In genomic region chr11:120616617-120617294, GRCm38 (mm10) we compare ENCODE assay signal across 8 mouse cellular contexts. TPM values are rescaled to one million over a fixed set of nuclear protein-coding genes. Genes with fewer than 3 reads are reported as not detected.
DNase-seq lines count a peak whose midpoint lies in the region; ATAC-seq and TF ChIP-seq lines count a peak whose summit lies in the region.

No protein-coding gene starts in this region.

- no peaks in the 10 kb centered on the region for H3K9me3 ChIP-seq in embryonic facial prominence, embryonic 14.5 days (ENCODE audit: control insufficient read depth, low read length)
- H3K9me3 ChIP-seq in midbrain, embryonic 10.5 days (replicated peaks) = no peaks in the 10 kb centered on the region

- H3K4me2 ChIP-seq in embryonic facial prominence, embryonic 14.5 days (ENCODE audit: low read depth, low read length) = peak overlapping the region; percentile 85

- H3K4me1 ChIP-seq in embryonic facial prominence, embryonic 14.5 days (ENCODE audit: control insufficient read depth, insufficient read depth, low read length) = peaks cover 8% of the 10 kb centered on the region
- peaks cover 34% of the 10 kb centered on the region for H3K4me1 ChIP-seq in midbrain, embryonic 10.5 days

- no peak for ATAC-seq in embryonic facial prominence, embryonic 14.5 days (ENCODE audit: low read depth)
- no peak for ATAC-seq in CD4-positive, CD25-positive, alpha-beta regulatory T cell, adult 4 months
- ATAC-seq in activated CD4-positive, CD25-positive, alpha-beta regulatory T cell, adult 4 months = no peak

- H3K36me3 ChIP-seq in embryonic facial prominence, embryonic 14.5 days (ENCODE audit: control insufficient read depth, insufficient read depth, low read length) = peaks cover 63% of the 10 kb centered on the region
- H3K36me3 ChIP-seq in midbrain, embryonic 10.5 days = peaks cover 81% of the 10 kb centered on the region

- peak overlapping the region; percentile 94 for H3K27ac ChIP-seq in layer of hippocampus, adult 2 months
- no peak overlapping the region for H3K27ac ChIP-seq in embryonic facial prominence, embryonic 14.5 days (replicated peaks; ENCODE audit: low read depth, low read length)
- H3K27ac ChIP-seq in midbrain, embryonic 10.5 days (replicated peaks) = peak overlapping the region; percentile 89

- no peak for DNase-seq in layer of hippocampus, adult 2 months (ENCODE audit: low spot score in 2 of 2)
- no peak for DNase-seq in layer of hippocampus, adult 8-10 months (ENCODE audit: low spot score in 2 of 2)
- no peak for DNase-seq in embryonic facial prominence, embryonic 14.5 days (ENCODE audit: low spot score)
- peak; percentile 71 for DNase-seq in kidney, adult 18-20 months
- DNase-seq in midbrain, embryonic 10.5 days (ENCODE audit: low spot score) = no peak
- DNase-seq in spleen, adult 18-20 months = no peak

- peak overlapping the region; percentile 82 for H3K9ac ChIP-seq in embryonic facial prominence, embryonic 14.5 days (ENCODE audit: low read depth, low read length)

- WGBS in embryonic facial prominence, embryonic 14.5 days = 40% methylated on average over 4 of the region's 4 CpGs
- WGBS in midbrain, embryonic 10.5 days = 57% methylated on average over 4 of the region's 4 CpGs

- H3K4me3 ChIP-seq in layer of hippocampus, adult 2 months = peak overlapping the region; percentile 78
- peak overlapping the region; percentile 88 for H3K4me3 ChIP-seq in embryonic facial prominence, embryonic 14.5 days (ENCODE audit: low read depth, low read length)
- peak overlapping the region; percentile 83 for H3K4me3 ChIP-seq in midbrain, embryonic 10.5 days

- H3K27me3 ChIP-seq in embryonic facial prominence, embryonic 14.5 days (replicated peaks; ENCODE audit: control insufficient read depth, insufficient read depth, low read length) = no peaks in the 10 kb centered on the region
- no peaks in the 10 kb centered on the region for H3K27me3 ChIP-seq in midbrain, embryonic 10.5 days (ENCODE audit: low read depth, poor library complexity, severe bottlenecking)

- TF ChIP-seq CTCF in layer of hippocampus, adult 2 months (conservative IDR thresholded peaks at IDR 0.05) = no peak

RNA-seq across cellular contexts. Expression of gene Pcyt2, which starts 1.0 kb away (rescaled TPM):
- total RNA-seq in layer of hippocampus, adult 2 months (2021) = 100 to 1,000 TPM; 128 to 142 TPM
- 100 to 1,000 TPM; 142 to 164 (median 149) TPM for total RNA-seq in layer of hippocampus, adult 8-10 months (2022)
- 88.8 and 97.5 TPM in 2 replicates for polyA plus RNA-seq in embryonic facial prominence, embryonic 14.5 days (2014; fragmentation: Nextera tagmentation; extraction: Ambion mirVana)
- 140 and 151 TPM in 2 replicates for polyA plus RNA-seq in midbrain, embryonic 10.5 days (2016; fragmentation: Nextera tagmentation; extraction: Ambion mirVana)
- 100 to 1,000 TPM; 101 to 179 TPM for polyA plus RNA-seq in CD4-positive, CD25-positive, alpha-beta regulatory T cell, adult 4 months (2017; shearing (Covaris generic))
- 100 to 1,000 TPM in 1 of 2 experiments, 10 to 100 TPM in 1; 84.5 to 112 TPM for polyA plus RNA-seq in activated CD4-positive, CD25-positive, alpha-beta regulatory T cell, adult 4 months (2017; shearing (Covaris generic))

RNA-seq across cellular contexts. Expression of gene Sirt7, which starts 8.3 kb away (rescaled TPM):
- total RNA-seq in layer of hippocampus, adult 2 months (2021) = 10 to 100 TPM; 42.9 to 46.4 TPM
- total RNA-seq in layer of hippocampus, adult 8-10 months (2022) = 10 to 100 TPM; 43.5 to 49.9 (median 45.4) TPM
- polyA plus RNA-seq in embryonic facial prominence, embryonic 14.5 days (2014; fragmentation: Nextera tagmentation; extraction: Ambion mirVana) = 21.8 and 23.0 TPM in 2 replicates
- 34.2 and 37.4 TPM in 2 replicates for polyA plus RNA-seq in midbrain, embryonic 10.5 days (2016; fragmentation: Nextera tagmentation; extraction: Ambion mirVana)
- polyA plus RNA-seq in CD4-positive, CD25-positive, alpha-beta regulatory T cell, adult 4 months (2017; shearing (Covaris generic)) = 10 to 100 TPM; 66.4 to 66.7 TPM
- polyA plus RNA-seq in activated CD4-positive, CD25-positive, alpha-beta regulatory T cell, adult 4 months (2017; shearing (Covaris generic)) = 10 to 100 TPM; 50.8 to 61.8 TPM

RNA-seq across cellular contexts. Expression of gene Npb, which starts 8.5 kb away (rescaled TPM):
- total RNA-seq in layer of hippocampus, adult 2 months (2021) = 1 to 10 TPM; 1.3 to 1.7 TPM
- total RNA-seq in layer of hippocampus, adult 8-10 months (2022) = 1 to 10 TPM in 3 of 4 experiments, not detected in 1; 1.3 to 2.7 (median 1.5) TPM
- 1.3 and 1.8 TPM in 2 replicates for polyA plus RNA-seq in embryonic facial prominence, embryonic 14.5 days (2014; fragmentation: Nextera tagmentation; extraction: Ambion mirVana)
- 0.65 and 0.66 TPM in 2 replicates for polyA plus RNA-seq in midbrain, embryonic 10.5 days (2016; fragmentation: Nextera tagmentation; extraction: Ambion mirVana)
- not detected for polyA plus RNA-seq in CD4-positive, CD25-positive, alpha-beta regulatory T cell, adult 4 months (2017; shearing (Covaris generic))
- not detected for polyA plus RNA-seq in activated CD4-positive, CD25-positive, alpha-beta regulatory T cell, adult 4 months (2017; shearing (Covaris generic))

RNA-seq across cellular contexts. Expression of gene Mafg, which starts 16.6 kb away (rescaled TPM):
- 10 to 100 TPM; 71.6 to 80.3 TPM for total RNA-seq in layer of hippocampus, adult 2 months (2021)
- total RNA-seq in layer of hippocampus, adult 8-10 months (2022) = 10 to 100 TPM; 70.7 to 89.1 (median 77.4) TPM
- 26.3 and 26.8 TPM in 2 replicates for polyA plus RNA-seq in embryonic facial prominence, embryonic 14.5 days (2014; fragmentation: Nextera tagmentation; extraction: Ambion mirVana)
- 19.8 and 23.0 TPM in 2 replicates for polyA plus RNA-seq in midbrain, embryonic 10.5 days (2016; fragmentation: Nextera tagmentation; extraction: Ambion mirVana)
- polyA plus RNA-seq in CD4-positive, CD25-positive, alpha-beta regulatory T cell, adult 4 months (2017; shearing (Covaris generic)) = 10 to 100 TPM; 11.3 to 16.0 TPM
- 10 to 100 TPM; 10.7 to 14.3 TPM for polyA plus RNA-seq in activated CD4-positive, CD25-positive, alpha-beta regulatory T cell, adult 4 months (2017; shearing (Covaris generic))

RNA-seq across cellular contexts. Expression of gene Anapc11, which starts 18.5 kb away (rescaled TPM):
- total RNA-seq in layer of hippocampus, adult 2 months (2021) = 10 to 100 TPM; 87.1 to 89.6 TPM
- total RNA-seq in layer of hippocampus, adult 8-10 months (2022) = 10 to 100 TPM; 91.1 to 99.6 (median 93.6) TPM
- 238 and 242 TPM in 2 replicates for polyA plus RNA-seq in embryonic facial prominence, embryonic 14.5 days (2014; fragmentation: Nextera tagmentation; extraction: Ambion mirVana)
- 216 and 231 TPM in 2 replicates for polyA plus RNA-seq in midbrain, embryonic 10.5 days (2016; fragmentation: Nextera tagmentation; extraction: Ambion mirVana)
- 100 to 1,000 TPM; 122 to 134 TPM for polyA plus RNA-seq in CD4-positive, CD25-positive, alpha-beta regulatory T cell, adult 4 months (2017; shearing (Covaris generic))
- 100 to 1,000 TPM; 112 to 117 TPM for polyA plus RNA-seq in activated CD4-positive, CD25-positive, alpha-beta regulatory T cell, adult 4 months (2017; shearing (Covaris generic))
